Mouse (Mus musculus) cerebellum, adult (tissue): ENCODE measurements at regions not wholly inside any gene's neighbourhood (a gene's known extent, or its start where the extent isn't known, plus 50 kb on each side); places are given as distances from the start of the nearest gene placed in this dataset.
"Not testable (repeated sequence)": the region's sequence is repeated elsewhere in the genome, so short reads cannot be mapped to it uniquely, and the experiment has no call there.

Experiments used
- ATAC-seq: cut with Nextera tagmentation; 2 replicates; pipeline ENCODE4 v1.9.2; 2017; ENCODE audit warnings: mild to moderate bottlenecking, moderate library complexity, mixed read lengths; ENCODE audit not compliant: insufficient number of reproducible peaks, low FRiP score, low TSS enrichment

GRCm38 (mm10) chr2:114723971-114724666 lies 69.4 kb upstream of the Dph6 start:
- ATAC-seq: no peak

- no peak for ATAC-seq
Observed at GRCm38 (mm10) chr2:114727197-114727596, 72.4 kb upstream of the Dph6 start.

GRCm38 (mm10) chr2:114734861-114735569 lies 80.3 kb upstream of the Dph6 start:
- no peak for ATAC-seq

DNA sequence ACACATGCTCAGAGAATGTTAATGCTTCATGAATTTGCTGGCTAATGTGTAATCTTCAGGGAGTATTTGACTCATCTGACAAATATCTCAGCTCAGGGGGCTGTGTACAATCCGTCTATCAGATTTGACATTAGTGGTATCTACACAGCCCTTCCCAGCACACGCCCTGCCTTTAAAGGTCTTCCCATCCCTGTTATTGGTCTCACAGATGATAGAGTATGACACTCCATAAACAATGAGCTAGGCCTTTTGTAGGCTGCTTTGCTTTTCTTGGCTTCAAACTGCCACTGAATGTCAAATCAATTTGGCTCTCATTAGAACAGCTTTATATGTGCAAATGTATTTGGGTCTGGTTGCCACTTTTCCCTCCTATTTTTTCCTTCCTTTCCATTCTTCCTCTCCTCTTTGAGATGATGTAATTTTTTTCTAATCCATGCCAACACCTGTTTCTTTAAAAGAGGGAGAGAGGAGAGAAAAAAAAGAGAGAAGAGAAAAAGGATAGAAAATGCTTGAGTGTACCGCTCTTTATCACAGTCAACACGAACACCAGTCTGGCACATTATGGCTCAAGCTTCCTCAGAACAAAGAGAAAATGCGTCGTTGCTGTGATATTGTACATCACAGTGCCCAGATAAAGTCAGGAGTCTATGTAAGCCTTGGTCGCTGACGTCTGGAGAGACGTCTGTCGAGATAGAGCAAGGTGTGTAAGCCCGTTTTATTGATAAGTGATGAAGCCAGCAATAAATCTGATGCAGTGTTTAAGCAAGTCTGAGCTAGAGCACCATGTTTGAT lies 84.9 kb upstream of the Dph6 start:
- ATAC-seq: no peak

- ATAC-seq: no peak
Observed at GRCm38 (mm10) chr2:114763276-114763675, 108.5 kb upstream of the Dph6 start.

DNA sequence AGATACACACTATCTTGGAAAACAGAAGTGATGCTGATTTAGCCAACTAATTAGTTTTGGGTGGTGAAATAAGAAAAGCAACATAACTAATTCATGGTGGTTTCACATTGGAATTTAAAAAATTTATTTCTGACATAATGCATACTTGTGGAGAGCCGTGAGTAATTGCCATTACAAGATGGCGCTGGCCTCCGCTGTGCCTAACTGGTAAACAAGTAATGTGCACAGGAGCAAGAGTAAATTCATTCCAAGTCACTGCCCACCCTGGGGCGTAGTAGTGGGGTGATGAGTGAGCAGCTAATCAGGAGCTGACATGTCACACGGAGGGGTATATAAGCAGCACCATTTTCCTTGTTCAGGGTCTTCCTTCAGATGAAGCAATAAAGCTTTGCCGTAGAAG lies 119.0 kb upstream of the Dph6 start:
- ATAC-seq: not testable (repeated sequence)

DNA sequence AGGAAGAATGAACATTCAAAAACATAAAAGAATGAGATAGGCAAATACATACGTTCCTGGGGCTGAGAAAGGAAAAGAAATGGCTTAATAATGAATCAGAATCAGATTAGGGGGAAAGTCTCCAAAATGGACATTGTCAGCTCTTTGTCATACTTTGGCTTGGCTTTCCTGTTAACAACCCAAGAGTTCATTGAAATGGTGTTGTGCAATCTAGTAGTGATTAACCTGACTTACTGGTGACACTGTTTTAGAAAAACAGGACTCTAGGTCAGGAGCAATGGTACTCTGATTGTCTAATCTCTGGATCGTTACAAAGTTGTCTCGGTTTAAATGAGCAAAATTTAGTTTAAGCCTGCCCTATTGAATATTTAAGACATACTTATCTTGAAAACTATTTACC lies 119.5 kb upstream of the Dph6 start:
- ATAC-seq: no peak

DNA sequence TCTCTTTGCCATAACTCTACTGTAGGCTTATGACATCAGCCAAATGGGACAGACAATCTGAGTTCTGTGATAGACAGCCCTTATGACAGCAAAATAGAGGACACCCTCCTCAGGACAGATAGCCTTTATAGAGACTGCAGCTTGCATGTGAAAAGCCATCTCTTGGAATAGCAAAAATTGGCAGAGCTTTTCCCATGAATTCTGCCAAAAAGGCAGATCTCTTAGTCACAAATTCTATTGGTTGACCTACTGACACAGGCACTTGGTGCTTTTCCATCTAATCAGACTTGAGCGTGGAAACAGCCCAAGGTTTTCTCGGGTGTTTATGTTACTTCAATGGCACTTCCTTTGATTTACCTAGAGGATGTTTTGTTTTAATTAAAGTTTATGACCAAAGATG lies 120.8 kb upstream of the Dph6 start:
- ATAC-seq: no peak

DNA sequence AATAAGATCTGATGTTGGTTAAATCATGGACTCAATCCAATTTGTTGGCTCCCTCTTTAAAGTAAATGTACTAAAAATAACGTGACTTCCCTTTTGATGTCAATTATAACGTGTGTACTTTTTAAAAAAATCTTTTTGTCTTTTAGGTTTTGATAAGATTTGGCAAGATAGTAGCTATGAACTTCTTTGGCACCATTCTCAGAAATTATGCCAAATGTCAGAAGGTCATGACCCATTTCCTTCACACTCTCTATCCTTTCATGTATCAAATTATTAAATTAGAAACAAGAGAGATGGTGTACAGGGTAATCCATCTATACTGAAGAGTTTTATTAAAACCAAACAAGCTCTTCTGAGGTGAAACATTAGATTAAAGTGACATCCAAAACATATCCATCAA lies 121.4 kb upstream of the Dph6 start:
- no peak for ATAC-seq

- no peak for ATAC-seq
Observed at GRCm38 (mm10) chr2:114782450-114782849, 127.7 kb upstream of the Dph6 start.

DNA sequence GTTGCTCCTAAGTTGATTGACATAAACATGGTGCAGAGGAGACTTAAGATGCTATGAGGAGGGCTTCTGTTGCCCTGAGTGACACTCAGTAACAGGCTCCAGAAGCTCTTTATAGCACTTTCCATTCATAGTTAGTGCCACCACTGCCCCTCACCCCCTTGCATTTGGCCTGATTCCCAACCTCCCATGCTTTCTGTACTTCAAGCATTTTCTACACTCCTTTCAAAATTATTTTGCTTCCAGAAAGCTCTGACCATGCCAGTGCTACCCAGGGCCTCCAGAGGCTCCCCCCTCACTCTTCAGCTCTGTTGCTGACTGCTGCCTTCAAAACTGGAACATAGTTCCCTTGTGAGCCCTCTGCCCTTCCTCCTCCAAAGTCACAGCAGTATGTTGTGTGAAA lies 129.4 kb upstream of the Dph6 start:
- no peak; the same call in 1 of the 2 replicates for ATAC-seq

DNA sequence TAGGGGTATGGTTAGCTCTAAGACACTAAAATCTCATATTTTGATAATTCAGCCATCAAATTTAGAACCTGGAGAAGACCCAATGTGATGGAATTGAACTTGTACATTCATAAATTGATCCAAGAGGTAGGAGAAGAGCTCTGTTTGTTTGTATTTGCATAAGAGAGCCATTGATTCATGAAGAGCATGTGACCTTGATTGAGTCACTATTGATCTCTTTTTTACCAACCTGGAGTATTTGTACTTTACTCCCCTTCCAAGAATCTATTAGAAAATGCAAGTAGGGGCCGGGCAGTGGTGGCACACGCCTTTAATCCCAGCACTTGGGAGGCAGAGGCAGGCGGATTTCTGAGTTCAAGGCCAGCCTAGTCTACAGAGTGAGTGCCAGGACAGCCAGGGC lies 133.5 kb upstream of the Dph6 start:
- no peak for ATAC-seq

DNA sequence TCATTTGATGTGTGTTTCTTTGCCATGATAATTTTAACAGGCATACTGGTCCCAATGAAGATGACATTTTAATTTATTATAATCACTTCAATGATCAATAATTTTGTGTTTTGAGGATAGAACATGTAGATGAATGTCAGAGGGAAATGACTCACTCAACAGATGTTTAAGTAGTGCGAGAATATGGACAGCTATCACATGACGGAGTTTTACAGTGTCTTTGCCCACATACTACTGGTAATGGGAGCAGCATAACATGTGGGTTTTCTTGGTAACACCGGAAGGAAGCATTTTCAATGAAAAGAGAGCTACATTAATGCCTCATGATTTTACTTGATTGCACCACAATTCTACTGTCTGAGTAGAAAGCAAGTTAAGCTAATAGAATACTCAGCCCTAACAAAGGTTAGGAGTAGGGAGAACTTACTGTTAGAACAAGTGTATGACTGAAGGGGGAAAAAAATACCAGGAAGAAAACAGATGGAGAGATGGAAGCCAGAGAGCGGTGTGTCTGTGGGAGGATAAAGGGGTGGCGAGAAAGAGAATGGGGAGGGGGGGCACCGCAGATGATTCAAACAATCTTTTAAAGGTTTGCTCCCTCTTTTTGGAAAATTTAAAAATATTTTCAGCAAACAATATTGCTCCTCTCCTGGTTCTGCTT lies 142.0 kb upstream of the Dph6 start:
- no peak for ATAC-seq

- no peak for ATAC-seq
Observed at GRCm38 (mm10) chr2:114797291-114797650, 142.5 kb upstream of the Dph6 start.

- ATAC-seq: no peak
Observed at GRCm38 (mm10) chr2:114803241-114803640, 148.5 kb upstream of the Dph6 start.

DNA sequence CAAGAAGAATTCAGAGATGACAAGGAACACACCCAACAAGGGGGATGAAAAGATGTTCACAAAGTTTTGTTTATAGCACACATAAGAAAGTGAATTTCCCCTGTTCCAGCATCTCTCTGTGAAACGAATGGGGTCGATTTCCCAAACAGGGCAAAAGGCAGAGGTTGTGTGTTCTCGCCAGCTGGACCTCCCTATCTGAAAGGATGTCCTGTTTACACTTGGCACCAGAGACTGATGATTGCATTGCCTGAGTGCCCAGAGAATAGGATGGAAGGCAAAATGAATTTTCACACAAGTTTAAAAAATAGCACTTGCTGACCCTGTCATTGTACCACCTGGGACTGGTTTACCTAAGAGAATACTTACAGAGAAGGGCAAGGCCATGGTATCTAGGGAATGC lies 149.2 kb upstream of the Dph6 start:
- no peak for ATAC-seq

GRCm38 (mm10) chr2:114805436-114806047 lies 150.8 kb upstream of the Dph6 start:
- no peak for ATAC-seq

GRCm38 (mm10) chr2:114808046-114808445 lies 153.3 kb upstream of the Dph6 start:
- no peak for ATAC-seq

GRCm38 (mm10) chr2:114812141-114812902 lies 157.6 kb upstream of the Dph6 start:
- ATAC-seq: no peak

- no peak for ATAC-seq
Observed at GRCm38 (mm10) chr2:114812903-114813290, 158.1 kb upstream of the Dph6 start.
